Mouse (Mus musculus): ENCODE results near the gene Pcnt. TPM values are rescaled to one million over a fixed set of nuclear protein-coding genes. Genes with fewer than 3 reads are reported as not detected.

Pcnt gene
- polyA plus RNA-seq (2015; fragmentation: Nextera tagmentation; extraction: Ambion mirVana), result 5.9 and 7.2 TPM in 2 replicates

- peak within 1 kb of the TSS; percentile 85 for H3K4me2 ChIP-seq
- peak within 1 kb of the TSS; percentile 99 for H3K4me3 ChIP-seq (replicated peaks)
- peak within 1 kb of the TSS; percentile 94 for H3K27ac ChIP-seq (replicated peaks)
- peaks cover 22% of the 10 kb centered on the region for H3K4me1 ChIP-seq
- peak; percentile 100 for ATAC-seq (ENCODE audit: low FRiP score)
- H3K27me3 ChIP-seq (replicated peaks), result no peaks in the 10 kb centered on the region
- peaks cover 26% of the 10 kb centered on the region for H3K36me3 ChIP-seq
- H3K9me3 ChIP-seq (replicated peaks), result no peaks in the 10 kb centered on the region
- peak within 1 kb of the TSS; percentile 72 for H3K9ac ChIP-seq (replicated peaks)
- under 1% methylated on average over 78 of the region's 78 CpGs for WGBS
These were observed at the start of gene Pcnt for GRCm38 (mm10) chr10:76442178-76443088. TSS of gene Pcnt (minus strand) at chr10:76442786.

GRCm38 (mm10) chr10:76489205-76489604, 46.6 kb upstream of the Pcnt start:
- H3K27me3 ChIP-seq (replicated peaks), result no peaks in the 10 kb centered on the region
- H3K4me2 ChIP-seq, result no peak overlapping the region
- no peak overlapping the region for H3K9ac ChIP-seq (replicated peaks)
- 96% methylated on average over 15 of the region's 15 CpGs for WGBS
- no peaks in the 10 kb centered on the region for H3K9me3 ChIP-seq (replicated peaks)
- H3K27ac ChIP-seq (replicated peaks), result no peak overlapping the region
- H3K36me3 ChIP-seq, result peaks cover 90% of the 10 kb centered on the region
- no peak overlapping the region for H3K4me3 ChIP-seq (replicated peaks)
- no peak for ATAC-seq (ENCODE audit: low FRiP score)
- no peaks in the 10 kb centered on the region for H3K4me1 ChIP-seq

GRCm38 (mm10) chr10:76488265-76488664, 45.7 kb upstream of the Pcnt start:
- H3K4me3 ChIP-seq (replicated peaks), result no peak overlapping the region
- no peak overlapping the region for H3K4me2 ChIP-seq
- ATAC-seq (ENCODE audit: low FRiP score), result no peak
- H3K4me1 ChIP-seq, result no peaks in the 10 kb centered on the region
- peaks cover 90% of the 10 kb centered on the region for H3K36me3 ChIP-seq
- H3K9me3 ChIP-seq (replicated peaks), result no peaks in the 10 kb centered on the region
- no peak overlapping the region for H3K9ac ChIP-seq (replicated peaks)
- 95% methylated on average over 8 of the region's 8 CpGs for WGBS
- no peak overlapping the region for H3K27ac ChIP-seq (replicated peaks)
- no peaks in the 10 kb centered on the region for H3K27me3 ChIP-seq (replicated peaks)

- peaks cover 97% of the 10 kb centered on the region for H3K36me3 ChIP-seq
- no peaks in the 10 kb centered on the region for H3K9me3 ChIP-seq (replicated peaks)
These were observed 43.7 kb upstream of the Pcnt start for GRCm38 (mm10) chr10:76486302-76486701.

GRCm38 (mm10) chr10:76481480-76481879, 38.9 kb upstream of the Pcnt start:
- Histone ChIP-seq H3K4me3 (replicated peaks) (no peak overlapping the region), H3K27ac (replicated peaks) (no peak overlapping the region), H3K36me3 (peaks cover 95% of the 10 kb centered on the region), H3K9ac (replicated peaks) (no peak overlapping the region), H3K27me3 (replicated peaks) (no peaks in the 10 kb centered on the region), H3K4me1 (no peaks in the 10 kb centered on the region), H3K4me2 (no peak overlapping the region), H3K9me3 (replicated peaks) (no peaks in the 10 kb centered on the region)
- 95% methylated on average over 6 of the region's 6 CpGs for WGBS
- no peak for ATAC-seq (ENCODE audit: low FRiP score)

More at GRCm38 (mm10) chr10:76486302-76486701, 43.7 kb upstream of the Pcnt start:
- 100% methylated on average over 2 of the region's 2 CpGs for WGBS
- no peak for ATAC-seq (ENCODE audit: low FRiP score)
- Histone ChIP-seq H3K9ac (replicated peaks) (no peak overlapping the region), H3K27me3 (replicated peaks) (no peaks in the 10 kb centered on the region), H3K27ac (replicated peaks) (no peak overlapping the region), H3K4me1 (no peaks in the 10 kb centered on the region), H3K4me2 (no peak overlapping the region), H3K4me3 (replicated peaks) (no peak overlapping the region)

GRCm38 (mm10) chr10:76480851-76481250, 38.3 kb upstream of the Pcnt start:
- peaks cover 95% of the 10 kb centered on the region for H3K36me3 ChIP-seq
- H3K4me1 ChIP-seq, result no peaks in the 10 kb centered on the region
- no peak for ATAC-seq (ENCODE audit: low FRiP score)
- H3K27me3 ChIP-seq (replicated peaks), result no peaks in the 10 kb centered on the region
- no peak overlapping the region for H3K4me2 ChIP-seq
- WGBS, result 95% methylated on average over 13 of the region's 13 CpGs
- H3K9me3 ChIP-seq (replicated peaks), result no peaks in the 10 kb centered on the region
- no peak overlapping the region for H3K27ac ChIP-seq (replicated peaks)
- no peak overlapping the region for H3K4me3 ChIP-seq (replicated peaks)
- H3K9ac ChIP-seq (replicated peaks), result no peak overlapping the region

- Histone ChIP-seq H3K9ac (replicated peaks) (no peak overlapping the region; the same call in 1 of the 2 replicates), H3K4me3 (replicated peaks) (no peak overlapping the region), H3K4me2 (no peak overlapping the region), H3K27me3 (replicated peaks) (no peaks in the 10 kb centered on the region), H3K9me3 (replicated peaks) (no peaks in the 10 kb centered on the region), H3K27ac (replicated peaks) (no peak overlapping the region), H3K4me1 (peaks cover 48% of the 10 kb centered on the region), H3K36me3 (peaks cover 64% of the 10 kb centered on the region)
- ATAC-seq (ENCODE audit: low FRiP score), result no peak
- 91% methylated on average over 5 of the region's 5 CpGs for WGBS
These were observed 31.2 kb upstream of the Pcnt start for GRCm38 (mm10) chr10:76473759-76474158.

- WGBS, result 2% methylated on average over 55 of the region's 55 CpGs
- Histone ChIP-seq H3K27ac (replicated peaks) (peak within 1 kb of the TSS; percentile 87), H3K4me1 (peaks cover 38% of the 10 kb centered on the region), H3K36me3 (peaks cover 36% of the 10 kb centered on the region), H3K4me3 (replicated peaks) (peak within 1 kb of the TSS; percentile 89), H3K4me2 (peak within 1 kb of the TSS; percentile 63), H3K9me3 (replicated peaks) (no peaks in the 10 kb centered on the region), H3K27me3 (replicated peaks) (no peaks in the 10 kb centered on the region), H3K9ac (replicated peaks) (peak within 1 kb of the TSS; percentile 94)
- peak; percentile 98 for ATAC-seq (ENCODE audit: low FRiP score)
These were observed 25.9 kb upstream of the Pcnt start, which contains the start of the genes Mcm3ap and Ybey for GRCm38 (mm10) chr10:76468203-76469162. TSS of gene Mcm3ap (plus strand) at chr10:76468927. TSS of gene Ybey (minus strand) at chr10:76469114.

GRCm38 (mm10) chr10:76462721-76463120, 20.1 kb upstream of the Pcnt start:
- ATAC-seq (ENCODE audit: low FRiP score), result no peak
- Histone ChIP-seq H3K4me1 (no peaks in the 10 kb centered on the region), H3K4me2 (no peak overlapping the region), H3K4me3 (replicated peaks) (no peak overlapping the region), H3K27me3 (replicated peaks) (no peaks in the 10 kb centered on the region), H3K36me3 (peaks cover 23% of the 10 kb centered on the region), H3K9ac (replicated peaks) (no peak overlapping the region), H3K27ac (replicated peaks) (no peak overlapping the region), H3K9me3 (replicated peaks) (no peaks in the 10 kb centered on the region)
- 83% methylated on average over 6 of the region's 6 CpGs for WGBS

GRCm38 (mm10) chr10:76462312-76462711, 19.7 kb upstream of the Pcnt start:
- H3K9ac ChIP-seq (replicated peaks), result no peak overlapping the region
- H3K4me1 ChIP-seq, result no peaks in the 10 kb centered on the region
- H3K4me3 ChIP-seq (replicated peaks), result no peak overlapping the region
- H3K27ac ChIP-seq (replicated peaks), result no peak overlapping the region
- no peaks in the 10 kb centered on the region for H3K27me3 ChIP-seq (replicated peaks)
- H3K9me3 ChIP-seq (replicated peaks), result no peaks in the 10 kb centered on the region
- ATAC-seq (ENCODE audit: low FRiP score), result no peak
- WGBS, result 94% methylated on average over 7 of the region's 7 CpGs
- peaks cover 23% of the 10 kb centered on the region for H3K36me3 ChIP-seq
- H3K4me2 ChIP-seq, result no peak overlapping the region

- no peak for ATAC-seq (ENCODE audit: low FRiP score)
- H3K9ac ChIP-seq (replicated peaks), result no peak overlapping the region
- no peak overlapping the region for H3K27ac ChIP-seq (replicated peaks)
- H3K4me2 ChIP-seq, result no peak overlapping the region
- H3K27me3 ChIP-seq (replicated peaks), result no peaks in the 10 kb centered on the region
- H3K9me3 ChIP-seq (replicated peaks), result no peaks in the 10 kb centered on the region
- 91% methylated on average over 1 of the region's 1 CpGs for WGBS
- no peak overlapping the region for H3K4me3 ChIP-seq (replicated peaks)
- H3K4me1 ChIP-seq, result no peaks in the 10 kb centered on the region
- H3K36me3 ChIP-seq, result peaks cover 23% of the 10 kb centered on the region
These were observed 18.7 kb upstream of the Pcnt start for GRCm38 (mm10) chr10:76461255-76461654.

All from neural tube, embryonic 15.5 days (tissue).